Mouse (Mus musculus) G1E (cell line): ENCODE measurements around the gene Sox5.

ENCODE experiments used
- CTCF ChIP-seq: IDR thresholded peaks from 2 replicates; pipeline ENCODE4 v1.5.1; 2012; ENCODE audit warnings: low read depth, low read length, inconsistent platforms, mixed read lengths
- TAL1 ChIP-seq: conservative IDR thresholded peaks from 2 replicates; pipeline ENCODE4 v1.6.1; 2012; ENCODE audit warnings: low read depth, low read length, inconsistent platforms, mixed read lengths

DNA sequence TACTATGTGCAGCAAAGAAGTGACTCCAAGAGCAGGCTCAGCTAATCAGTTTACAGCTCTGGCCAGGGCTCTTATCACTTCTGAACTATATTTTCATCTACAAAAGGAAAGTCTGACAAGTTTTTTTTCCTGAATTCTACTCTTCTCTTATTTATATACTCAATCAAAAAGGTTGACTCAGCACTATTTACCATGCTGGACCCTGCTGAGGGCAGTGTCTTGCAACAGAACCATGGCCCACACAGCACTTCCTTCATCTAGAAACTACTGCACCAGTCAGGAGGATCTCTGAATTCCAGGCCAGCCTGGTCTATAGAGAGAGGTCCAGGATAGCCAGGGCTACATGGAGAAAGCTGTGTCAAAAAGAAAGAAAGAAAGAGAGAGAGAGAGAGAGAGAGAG lies 771.5 kb downstream of the Sox5 start:
- no peak for TF ChIP-seq TAL1
- TF ChIP-seq CTCF: no peak
